Mouse (Mus musculus) midbrain, postnatal 0 days (tissue): ENCODE results near the gene Akap13. TPM values are rescaled to one million over a fixed set of nuclear protein-coding genes. Genes with fewer than 3 reads are reported as not detected.
A peak's percentile ranks its signal among the peaks of the same experiment; 100 is the strongest.

ENCODE experiments used
- ATAC-seq: fragments of 200-750 bp; cut with Nextera tagmentation; 2 replicates; pipeline ENCODE4 v1.8.0; 2017; ENCODE audit warnings: moderate number of reproducible peaks, mild to moderate bottlenecking, moderate TSS enrichment, moderate library complexity; ENCODE audit not compliant: low FRiP score
- DNase-seq: peaks from one replicate; pipeline ENCODE4 v3.0.0-alpha.2; 2015; ENCODE audit warnings: low spot score
- H3K27ac ChIP-seq: fragments of 300-500 bp; sonication (generic); 2 replicates; pipeline ENCODE4 v1.5.1; 2014; ENCODE audit warnings: low read depth, mild to moderate bottlenecking, low read length, mixed read lengths
- H3K27me3 ChIP-seq: fragments of 300-500 bp; sonication (generic); 2 replicates; pipeline ENCODE4 v1.6.1; 2014; ENCODE audit warnings: low read length, control low read depth, mixed read lengths; ENCODE audit not compliant: insufficient read depth
- H3K36me3 ChIP-seq: fragments of 300-500 bp; sonication (generic); 2 replicates; pipeline ENCODE4 v1.6.1; 2014; ENCODE audit warnings: low read length, control low read depth, mixed read lengths; ENCODE audit not compliant: insufficient read depth
- H3K4me1 ChIP-seq: fragments of 300-500 bp; sonication (generic); 2 replicates; pipeline ENCODE4 v1.6.1; 2014; ENCODE audit warnings: mild to moderate bottlenecking, control low read depth, antibody characterized with exemption, low read length, mixed read lengths; ENCODE audit not compliant: insufficient read depth
- H3K4me2 ChIP-seq: fragments of 300-500 bp; sonication (generic); 2 replicates; pipeline ENCODE4 v1.6.1; 2014; ENCODE audit warnings: low read depth, mild to moderate bottlenecking, low read length, mixed read lengths; ENCODE audit not compliant: poor library complexity, severe bottlenecking
- H3K4me3 ChIP-seq: fragments of 300-500 bp; sonication (generic); 2 replicates; pipeline ENCODE4 v1.5.1; 2014; ENCODE audit warnings: low read depth, mild to moderate bottlenecking, low read length, moderate library complexity
- H3K9ac ChIP-seq: fragments of 300-500 bp; sonication (generic); replicated peaks from 2 replicates; pipeline ENCODE4 v1.6.1; 2014; ENCODE audit warnings: mild to moderate bottlenecking, low read length, moderate library complexity, mixed read lengths; ENCODE audit not compliant: poor library complexity, severe bottlenecking
- H3K9me3 ChIP-seq: fragments of 300-500 bp; sonication (generic); 2 replicates; pipeline ENCODE4 v1.6.1; 2016; ENCODE audit warnings: low read length, control low read depth
- CTCF ChIP-seq: IDR thresholded peaks from 2 replicates; pipeline ENCODE4 v1.5.1; 2016; ENCODE audit warnings: antibody characterized with exemption, mild to moderate bottlenecking
- WGBS: fragments of 180-500 bp; shearing (Covaris S2); extraction: QIAGEN DNeasy Blood & Tissue Kit; methylation state at CpG from one replicate; pipeline ENCODE4 v1.1.7; 2014; 5-methylcytosine and 5-hydroxymethylcytosine counted together
- polyA plus RNA-seq: library from polyadenylated mRNA; unstranded; fragments of >200 nt; fragmentation: Nextera tagmentation; extraction: Ambion mirVana; gene quantifications from 2 replicates; pipeline ENCODE4 v1.2.1, GENCODE M21; 2015
- total RNA-seq: library from RNA; depleted of rRNA; stranded (reverse); fragments of >200 nt; gene quantifications from 2 replicates; pipeline ENCODE4 v1.2.3, GENCODE M21; 2014

The Akap13 gene
- total and polyA plus RNA-seq, 2 experiments from 2014 or later, result 11.7 to 24.6 TPM

- DNase-seq (no peak), ATAC-seq (no peak)
- Histone ChIP-seq H3K9me3 (no peaks in the 10 kb centered on the region), H3K27me3 (no peaks in the 10 kb centered on the region), H3K4me3 (no peak overlapping the region), H3K4me2 (peak overlapping the region; percentile 18; the same call in 1 of the 2 replicates), H3K27ac (no peak overlapping the region), H3K9ac (no peak overlapping the region), H3K4me1 (no peaks in the 10 kb centered on the region), H3K36me3 (no peaks in the 10 kb centered on the region)
- TF ChIP-seq CTCF, result no peak
- 59% methylated on average over 4 of the region's 4 CpGs for WGBS
Measured at GRCm38 (mm10) chr7:75643986-75644385, 188.7 kb downstream of the Akap13 start.

DNA sequence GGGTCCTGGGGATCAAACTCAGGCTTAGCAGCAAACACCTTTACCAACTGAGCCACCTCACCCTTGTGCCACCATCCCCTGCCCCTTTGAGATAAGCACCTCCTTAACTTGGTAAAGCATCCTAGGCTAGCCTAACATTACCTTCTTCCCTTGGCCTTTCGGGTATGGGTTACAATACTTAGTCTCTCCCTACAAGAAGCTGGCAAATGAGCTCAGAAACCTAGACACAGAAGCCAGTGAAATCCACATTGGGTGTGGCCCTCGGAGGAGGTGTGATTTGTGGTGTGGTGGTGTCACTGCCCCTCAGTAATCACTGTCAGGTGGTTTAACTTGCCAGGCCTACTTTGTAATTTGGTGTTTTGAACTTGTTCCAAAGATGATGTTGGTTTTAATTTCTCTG, 189.3 kb downstream of the Akap13 start:
- no peaks in the 10 kb centered on the region for H3K4me1 ChIP-seq
- TF ChIP-seq CTCF, result no peak
- ATAC-seq (no peak), DNase-seq (no peak)
- no peaks in the 10 kb centered on the region for H3K36me3 ChIP-seq
- no peaks in the 10 kb centered on the region for H3K9me3 ChIP-seq
- no peak overlapping the region for H3K4me3 ChIP-seq
- H3K27me3 ChIP-seq, result no peaks in the 10 kb centered on the region
- no peak overlapping the region for H3K9ac ChIP-seq
- H3K27ac ChIP-seq, result no peak overlapping the region
- no peak overlapping the region for H3K4me2 ChIP-seq
- 94% methylated on average over 2 of the region's 2 CpGs for WGBS

DNA sequence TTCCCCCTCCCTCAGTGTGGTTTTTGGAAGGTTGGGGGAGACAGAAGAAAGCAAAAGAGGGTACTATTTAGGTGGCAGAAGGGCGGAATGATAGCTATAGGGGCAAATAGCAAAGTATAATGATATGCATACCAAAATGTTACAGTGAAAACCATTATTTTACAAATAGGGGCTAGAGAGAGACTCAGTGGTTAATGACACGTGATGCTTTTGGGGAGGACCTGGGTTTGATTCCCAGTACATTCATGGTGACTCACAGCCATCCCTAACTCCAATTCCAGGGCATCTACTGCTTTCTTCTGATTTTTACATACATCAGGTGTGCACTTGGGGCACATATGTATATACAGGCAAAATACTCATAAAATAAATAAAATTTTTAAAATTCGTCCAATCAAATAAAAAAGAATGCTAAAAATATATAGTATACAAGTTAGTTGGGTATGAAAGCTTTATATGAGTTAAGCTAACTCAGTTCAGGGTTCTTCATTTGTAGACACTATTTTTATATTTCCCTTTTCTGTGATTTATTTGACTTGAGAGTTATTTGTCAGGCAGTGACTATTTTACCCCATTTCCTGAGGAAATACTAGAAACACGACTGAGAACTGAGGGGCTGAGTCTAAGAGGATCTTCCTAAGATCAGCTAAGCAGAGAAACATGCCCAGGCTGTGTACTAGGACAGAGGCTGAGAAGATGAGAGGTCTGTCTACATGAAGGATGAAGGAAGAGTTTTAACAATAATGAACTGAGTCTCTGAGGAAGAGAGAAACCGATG, 190.0 kb downstream of the Akap13 start:
- Histone ChIP-seq H3K4me1 (no peaks in the 10 kb centered on the region), H3K4me2 (no peak overlapping the region), H3K27ac (no peak overlapping the region), H3K4me3 (no peak overlapping the region), H3K9me3 (no peaks in the 10 kb centered on the region), H3K27me3 (no peaks in the 10 kb centered on the region), H3K36me3 (no peaks in the 10 kb centered on the region), H3K9ac (no peak overlapping the region)
- no peak for TF ChIP-seq CTCF
- 87% methylated on average over 5 of the region's 5 CpGs for WGBS
- DNase-seq, result no peak
- ATAC-seq, result no peak

- 91% methylated on average over 3 of the region's 3 CpGs for WGBS
- no peaks in the 10 kb centered on the region for H3K27me3 ChIP-seq
- no peak overlapping the region for H3K4me2 ChIP-seq
- no peak for TF ChIP-seq CTCF
- H3K9me3 ChIP-seq, result no peaks in the 10 kb centered on the region
- ATAC-seq, result no peak
- no peak overlapping the region for H3K27ac ChIP-seq
- H3K4me3 ChIP-seq, result no peak overlapping the region
- H3K9ac ChIP-seq, result no peak overlapping the region
- H3K4me1 ChIP-seq, result no peaks in the 10 kb centered on the region
- DNase-seq, result no peak
- no peaks in the 10 kb centered on the region for H3K36me3 ChIP-seq
Measured at GRCm38 (mm10) chr7:75648051-75648450, 192.7 kb downstream of the Akap13 start.

- Histone ChIP-seq H3K4me2 (no peak overlapping the region), H3K27me3 (no peaks in the 10 kb centered on the region), H3K27ac (no peak overlapping the region), H3K4me1 (no peaks in the 10 kb centered on the region), H3K9me3 (no peaks in the 10 kb centered on the region), H3K4me3 (no peak overlapping the region), H3K9ac (no peak overlapping the region), H3K36me3 (no peaks in the 10 kb centered on the region)
- TF ChIP-seq CTCF, result no peak
- ATAC-seq (no peak), DNase-seq (no peak)
- WGBS, result 81% methylated on average over 4 of the region's 4 CpGs
Measured at GRCm38 (mm10) chr7:75648961-75649360, 193.6 kb downstream of the Akap13 start.

GRCm38 (mm10) chr7:75649966-75650365, 194.6 kb downstream of the Akap13 start:
- no peak overlapping the region for H3K27ac ChIP-seq
- no peak for ATAC-seq
- TF ChIP-seq CTCF, result no peak
- 89% methylated on average over 1 of the region's 1 CpGs for WGBS
- H3K27me3 ChIP-seq, result no peaks in the 10 kb centered on the region
- no peaks in the 10 kb centered on the region for H3K9me3 ChIP-seq
- H3K9ac ChIP-seq, result no peak overlapping the region
- H3K4me3 ChIP-seq, result no peak overlapping the region
- no peaks in the 10 kb centered on the region for H3K4me1 ChIP-seq
- no peaks in the 10 kb centered on the region for H3K36me3 ChIP-seq
- DNase-seq, result no peak
- H3K4me2 ChIP-seq, result no peak overlapping the region
